Mouse (Mus musculus) hindbrain, embryonic 15.5 days (tissue): Measurements from ENCODE around the gene Efl1. TPM values are rescaled to one million over a fixed set of nuclear protein-coding genes. Genes with fewer than 3 reads are reported as not detected.
"Not testable (repeated sequence)": the region's sequence is repeated elsewhere in the genome, so short reads cannot be mapped to it uniquely, and the experiment has no call there.

Experiments used
- ATAC-seq: fragments of 200-750 bp; cut with Nextera tagmentation; 2 replicates; pipeline ENCODE4 v1.8.0; 2017; ENCODE audit warnings: low read depth, moderate number of reproducible peaks, moderate TSS enrichment; ENCODE audit not compliant: low FRiP score
- H3K27ac ChIP-seq: fragments of 300-500 bp; sonication (generic); replicated peaks from 2 replicates; pipeline ENCODE4 v1.5.1; 2015; ENCODE audit warnings: mild to moderate bottlenecking, inconsistent platforms
- H3K27me3 ChIP-seq: fragments of 300-500 bp; sonication (generic); 2 replicates; pipeline ENCODE4 v1.6.1; 2015; ENCODE audit warnings: control low read depth, inconsistent platforms
- H3K36me3 ChIP-seq: fragments of 300-500 bp; sonication (generic); 2 replicates; pipeline ENCODE4 v1.6.1; 2015; ENCODE audit warnings: control low read depth, inconsistent platforms
- H3K4me1 ChIP-seq: fragments of 300-500 bp; sonication (generic); replicated peaks from 2 replicates; pipeline ENCODE4 v1.6.1; 2015; ENCODE audit warnings: control low read depth, inconsistent platforms
- H3K4me2 ChIP-seq: fragments of 300-500 bp; sonication (generic); 2 replicates; pipeline ENCODE4 v1.6.1; 2015; ENCODE audit warnings: moderate library complexity, mild to moderate bottlenecking, inconsistent platforms
- H3K4me3 ChIP-seq: fragments of 300-500 bp; sonication (generic); 2 replicates; pipeline ENCODE4 v1.5.1; 2015; ENCODE audit warnings: mild to moderate bottlenecking, inconsistent platforms
- H3K9ac ChIP-seq: fragments of 300-500 bp; sonication (generic); 2 replicates; pipeline ENCODE4 v1.6.1; 2015; ENCODE audit warnings: inconsistent platforms
- H3K9me3 ChIP-seq: fragments of 300-500 bp; sonication (generic); 2 replicates; pipeline ENCODE4 v1.6.1; 2016; ENCODE audit warnings: control low read depth, inconsistent platforms
- WGBS: fragments of 180-500 bp; shearing (Covaris S2); methylation state at CpG from one replicate; pipeline ENCODE4 v1.1.7; 2015; 5-methylcytosine and 5-hydroxymethylcytosine counted together
- polyA plus RNA-seq: library from polyadenylated mRNA; unstranded; fragments of >200 nt; fragmentation: Nextera tagmentation; extraction: Ambion mirVana; gene quantifications from 2 replicates; pipeline ENCODE4 v1.2.1, GENCODE M21; 2015

Gene Efl1
- polyA plus RNA-seq, 1 experiment from 2014 or later, result 19.5 TPM

DNA sequence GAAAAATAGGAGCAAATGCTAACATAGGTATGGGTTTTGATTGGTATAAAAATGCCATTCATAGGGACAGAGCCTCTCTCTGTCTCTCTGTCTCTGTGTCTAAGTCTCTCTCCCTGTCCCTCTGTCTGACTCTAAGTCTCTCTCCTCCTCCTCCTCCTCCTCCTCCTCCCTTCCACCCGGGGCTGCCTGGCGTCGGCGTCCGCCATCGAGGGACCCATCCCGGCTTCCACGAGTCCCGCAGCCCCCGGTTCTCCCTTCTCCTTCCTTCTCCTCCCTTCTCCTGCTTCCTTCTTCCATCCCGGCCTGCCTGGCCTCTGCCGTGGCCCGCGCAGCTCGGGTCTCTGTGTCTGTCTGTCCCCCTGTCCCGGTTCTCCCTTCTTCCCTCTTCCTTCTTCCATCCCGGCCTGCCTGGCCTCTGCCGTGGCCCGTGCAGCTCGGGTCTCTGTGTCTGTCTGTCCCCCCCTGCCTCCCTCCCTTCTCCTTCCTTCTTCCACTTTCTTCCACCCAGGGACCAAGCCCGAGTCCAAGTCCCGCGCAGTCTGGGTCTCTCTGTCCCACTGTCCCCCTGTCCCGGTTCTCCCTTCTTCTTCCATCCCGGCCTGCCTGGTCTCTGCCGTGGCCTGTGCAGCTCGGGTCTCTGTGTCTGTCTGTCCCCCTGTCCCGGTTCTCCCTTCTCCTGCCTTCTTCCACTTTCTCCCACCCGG is 122.7 kb downstream of the Efl1 start:
- 82% methylated on average over 29 of the region's 29 CpGs for WGBS
- ATAC-seq, result peak; percentile 97
- H3K4me2 ChIP-seq, H3K27me3 ChIP-seq, H3K4me3 ChIP-seq, H3K36me3 ChIP-seq, H3K27ac ChIP-seq, H3K9ac ChIP-seq, H3K9me3 ChIP-seq: not testable (repeated sequence)
- H3K4me1 ChIP-seq, result peaks cover 20% of the 10 kb centered on the region

DNA sequence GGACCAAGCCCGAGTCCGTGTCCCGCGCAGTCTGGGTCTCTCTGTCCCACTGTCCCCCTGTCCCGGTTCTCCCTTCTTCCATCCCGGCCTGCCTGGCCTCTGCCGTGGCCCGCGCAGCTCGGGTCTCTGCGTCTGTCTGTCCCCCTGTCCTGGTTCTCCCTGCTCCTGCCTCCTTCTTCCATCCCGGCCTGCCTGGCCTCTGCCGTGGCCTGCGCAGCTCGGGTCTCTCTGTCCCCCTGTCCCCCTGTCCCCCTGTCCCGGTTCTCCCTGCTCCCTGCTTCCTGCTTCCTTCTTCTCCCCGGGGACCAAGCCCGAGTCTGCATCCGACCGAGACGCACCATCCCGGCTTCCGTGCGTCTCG is 123.2 kb downstream of the Efl1 start:
- not testable (repeated sequence) for H3K4me3 ChIP-seq, H3K27ac ChIP-seq, H3K9me3 ChIP-seq, H3K4me2 ChIP-seq, H3K27me3 ChIP-seq, ATAC-seq, H3K36me3 ChIP-seq, H3K9ac ChIP-seq
- 89% methylated on average over 25 of the region's 25 CpGs for WGBS
- peaks cover 20% of the 10 kb centered on the region for H3K4me1 ChIP-seq

DNA sequence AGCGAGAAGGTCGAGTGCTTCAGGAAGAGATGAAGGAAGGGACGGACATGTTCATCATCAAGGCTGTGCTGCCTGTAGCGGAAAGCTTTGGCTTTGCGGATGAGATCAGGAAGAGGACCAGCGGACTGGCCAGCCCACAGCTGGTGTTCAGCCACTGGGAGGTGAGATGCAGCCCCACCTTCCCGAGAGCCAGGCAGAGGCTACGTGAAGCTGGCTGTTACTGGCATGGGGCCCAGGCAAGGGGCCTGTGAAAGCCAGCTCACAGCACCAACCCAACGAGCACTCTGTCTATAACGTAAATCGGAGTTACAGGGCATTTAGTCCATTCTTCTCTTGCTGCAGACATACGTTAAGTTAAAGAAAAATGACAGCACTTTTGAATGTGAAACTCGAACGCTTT is 124.1 kb downstream of the Efl1 start:
- 55% methylated on average over 14 of the region's 14 CpGs for WGBS
- H3K27ac ChIP-seq, result no peak overlapping the region
- no peak for ATAC-seq

DNA sequence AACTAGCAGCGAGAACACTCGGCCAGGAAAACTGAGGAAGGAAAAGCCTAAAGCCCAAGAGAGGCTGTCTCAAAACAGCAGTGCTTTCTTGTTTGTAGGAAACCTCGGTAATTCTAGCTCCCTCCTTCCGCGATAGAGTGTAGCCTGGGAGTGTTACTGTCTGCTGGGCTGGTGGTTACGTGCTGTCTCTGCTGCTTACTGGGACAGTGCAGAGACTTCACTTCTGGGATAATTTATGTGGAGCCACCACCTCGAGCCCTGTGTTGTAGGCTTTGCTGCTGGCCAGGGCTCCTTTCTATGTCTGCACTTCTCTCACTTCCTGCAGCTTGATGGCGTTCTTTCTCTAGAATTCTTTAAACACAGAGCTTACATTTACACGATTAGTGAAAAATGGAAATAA is 124.7 kb downstream of the Efl1 start:
- peaks cover 20% of the 10 kb centered on the region for H3K4me1 ChIP-seq
- no peaks in the 10 kb centered on the region for H3K36me3 ChIP-seq
- no peaks in the 10 kb centered on the region for H3K9me3 ChIP-seq
- WGBS, result 67% methylated on average over 9 of the region's 9 CpGs
- no peak overlapping the region for H3K4me2 ChIP-seq
- H3K27ac ChIP-seq, result no peak overlapping the region
- ATAC-seq, result no peak
- no peak overlapping the region for H3K9ac ChIP-seq
- no peak overlapping the region for H3K4me3 ChIP-seq
- no peaks in the 10 kb centered on the region for H3K27me3 ChIP-seq

More for the DNA sequence above, 124.1 kb downstream of the Efl1 start:
- H3K36me3 ChIP-seq, result no peaks in the 10 kb centered on the region
- H3K27me3 ChIP-seq, result no peaks in the 10 kb centered on the region
- H3K4me2 ChIP-seq, result no peak overlapping the region
- no peak overlapping the region for H3K4me3 ChIP-seq
- no peaks in the 10 kb centered on the region for H3K9me3 ChIP-seq
- H3K4me1 ChIP-seq, result peaks cover 20% of the 10 kb centered on the region
- H3K9ac ChIP-seq, result no peak overlapping the region

DNA sequence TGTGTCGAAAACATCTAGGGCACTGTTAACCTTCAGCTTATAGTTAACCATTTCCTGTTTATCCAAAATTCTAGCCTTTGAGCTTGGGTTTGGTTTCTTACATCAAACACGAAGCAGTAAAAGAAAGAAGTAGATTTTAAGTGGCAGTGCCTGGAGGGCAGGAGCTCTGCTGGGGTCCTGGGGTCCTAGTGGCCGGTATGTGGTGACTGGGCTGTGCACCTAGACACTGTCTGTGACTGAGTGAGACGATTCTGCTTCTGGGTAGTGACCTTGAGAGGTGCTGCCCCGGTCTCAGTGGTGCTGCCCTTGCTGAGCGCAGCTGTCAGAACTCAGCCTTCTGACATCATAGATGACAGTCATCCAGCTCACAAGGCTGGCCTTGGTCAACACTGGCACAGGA is 125.5 kb downstream of the Efl1 start:
- Histone ChIP-seq H3K4me1 (peaks cover 20% of the 10 kb centered on the region), H3K9ac (no peak overlapping the region), H3K27me3 (no peaks in the 10 kb centered on the region), H3K9me3 (no peaks in the 10 kb centered on the region), H3K36me3 (no peaks in the 10 kb centered on the region), H3K27ac (no peak overlapping the region), H3K4me2 (no peak overlapping the region), H3K4me3 (no peak overlapping the region)
- ATAC-seq, result no peak
- 91% methylated on average over 6 of the region's 6 CpGs for WGBS

DNA sequence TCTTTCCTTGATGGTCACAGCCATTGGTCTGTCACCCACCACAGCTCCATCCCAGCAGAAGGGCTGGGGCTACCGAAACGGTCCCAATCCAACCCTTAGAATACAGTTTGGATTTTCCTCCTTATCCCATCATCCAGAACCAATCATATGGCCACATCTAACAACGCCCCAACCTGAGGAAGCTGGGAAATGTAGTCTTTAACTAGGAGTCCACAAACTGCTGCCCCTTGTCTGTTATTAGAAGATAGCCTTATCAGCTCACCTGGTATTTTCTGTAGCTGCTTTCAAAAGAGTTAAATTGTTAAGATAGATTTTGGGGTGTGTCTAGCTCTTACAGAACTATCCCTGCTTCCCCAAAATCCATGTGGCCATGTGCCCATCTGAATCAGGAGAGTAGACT is 126.7 kb downstream of the Efl1 start:
- no peak overlapping the region for H3K9ac ChIP-seq
- H3K4me1 ChIP-seq, result peaks cover 16% of the 10 kb centered on the region
- no peaks in the 10 kb centered on the region for H3K9me3 ChIP-seq
- H3K36me3 ChIP-seq, result no peaks in the 10 kb centered on the region
- WGBS, result 87% methylated on average over 3 of the region's 3 CpGs
- H3K4me3 ChIP-seq, result no peak overlapping the region
- H3K4me2 ChIP-seq, result no peak overlapping the region
- no peak overlapping the region for H3K27ac ChIP-seq
- no peaks in the 10 kb centered on the region for H3K27me3 ChIP-seq
- ATAC-seq, result no peak

DNA sequence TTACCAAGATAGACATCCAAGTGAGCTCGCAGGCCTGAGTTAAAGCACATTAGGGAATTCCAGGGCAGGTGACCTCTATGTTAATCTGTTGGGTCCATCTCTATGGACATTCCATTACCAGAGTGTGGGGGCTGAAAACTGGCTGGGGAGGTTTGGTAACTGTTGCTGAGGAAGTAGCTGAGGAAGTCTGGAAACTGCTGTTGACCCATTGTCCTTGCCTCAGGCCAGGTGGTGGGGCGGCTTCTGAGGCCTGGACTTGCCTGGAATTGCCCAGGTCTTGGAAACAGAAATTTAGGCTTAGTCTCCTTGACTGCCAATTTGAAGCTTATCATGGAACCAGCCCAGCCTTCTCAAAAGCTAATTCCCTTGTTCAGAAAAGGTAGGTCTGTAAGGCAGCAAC is 134.7 kb downstream of the Efl1 start:
- Histone ChIP-seq H3K4me2 (no peak overlapping the region), H3K9ac (no peak overlapping the region), H3K27ac (no peak overlapping the region), H3K36me3 (no peaks in the 10 kb centered on the region), H3K4me1 (no peaks in the 10 kb centered on the region), H3K27me3 (no peaks in the 10 kb centered on the region), H3K4me3 (no peak overlapping the region), H3K9me3 (no peaks in the 10 kb centered on the region)
- ATAC-seq, result no peak
- 93% methylated on average over 2 of the region's 2 CpGs for WGBS

DNA sequence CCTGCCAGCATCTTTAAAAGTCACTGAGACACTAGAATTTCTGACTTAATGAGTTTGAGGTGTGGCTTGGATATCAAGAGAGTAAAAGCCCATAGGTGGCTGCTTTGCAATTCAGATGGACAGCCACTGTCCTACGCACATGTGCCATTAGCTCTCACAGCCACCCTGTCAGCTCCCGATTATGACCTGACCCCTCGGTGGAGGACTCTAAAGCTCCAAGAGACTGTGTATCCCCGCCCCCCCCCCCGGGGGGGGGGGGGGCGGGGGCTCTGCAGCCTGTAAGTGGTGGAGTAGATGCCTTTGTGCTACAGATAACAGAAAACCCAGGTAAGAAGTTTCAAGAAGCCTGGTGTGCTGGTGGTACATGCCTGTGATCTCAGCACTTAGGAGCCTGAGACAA is 135.3 kb downstream of the Efl1 start:
- no peak overlapping the region for H3K27ac ChIP-seq
- no peak for ATAC-seq

DNA sequence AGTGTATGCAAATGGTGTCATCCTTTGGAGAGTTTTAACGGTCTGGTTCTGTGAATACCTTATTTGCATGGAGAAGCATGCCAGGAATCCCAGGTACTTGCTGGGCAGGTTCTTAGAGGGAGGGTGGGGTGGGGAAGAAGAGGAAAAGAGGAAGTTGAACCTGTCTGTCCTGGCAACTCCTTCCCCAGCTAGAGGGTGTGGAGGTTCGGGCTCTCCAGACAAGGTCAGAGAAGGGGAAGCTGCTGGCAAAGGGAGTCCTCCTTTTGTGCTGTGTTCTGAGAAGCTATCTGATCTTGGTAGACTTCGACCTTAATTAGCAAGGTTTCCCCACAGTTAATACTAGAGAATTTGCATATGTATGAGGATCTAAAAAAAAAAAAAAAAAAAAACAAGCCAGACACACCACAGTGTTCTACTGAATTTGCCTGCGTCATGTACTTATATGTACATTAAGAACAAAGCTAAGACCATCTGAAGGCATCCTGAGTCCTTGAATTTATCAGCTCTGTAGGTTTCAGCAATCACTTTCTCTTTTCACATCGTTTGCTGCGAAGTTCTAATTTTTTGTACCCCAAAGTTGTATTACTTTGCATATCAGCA is 137.0 kb downstream of the Efl1 start:
- H3K4me1 ChIP-seq, result no peaks in the 10 kb centered on the region
- no peak overlapping the region for H3K4me2 ChIP-seq
- H3K36me3 ChIP-seq, result no peaks in the 10 kb centered on the region
- ATAC-seq, result no peak
- H3K9me3 ChIP-seq, result no peaks in the 10 kb centered on the region
- no peaks in the 10 kb centered on the region for H3K27me3 ChIP-seq
- H3K27ac ChIP-seq, result no peak overlapping the region
- H3K4me3 ChIP-seq, result no peak overlapping the region
- 57% methylated on average over 6 of the region's 6 CpGs for WGBS
- H3K9ac ChIP-seq, result no peak overlapping the region

More for the DNA sequence above, 135.3 kb downstream of the Efl1 start:
- Histone ChIP-seq H3K4me1 (no peaks in the 10 kb centered on the region), H3K9me3 (no peaks in the 10 kb centered on the region), H3K4me2 (no peak overlapping the region), H3K27me3 (no peaks in the 10 kb centered on the region), H3K36me3 (no peaks in the 10 kb centered on the region), H3K4me3 (no peak overlapping the region), H3K9ac (no peak overlapping the region)
- 66% methylated on average over 3 of the region's 6 CpGs for WGBS

DNA sequence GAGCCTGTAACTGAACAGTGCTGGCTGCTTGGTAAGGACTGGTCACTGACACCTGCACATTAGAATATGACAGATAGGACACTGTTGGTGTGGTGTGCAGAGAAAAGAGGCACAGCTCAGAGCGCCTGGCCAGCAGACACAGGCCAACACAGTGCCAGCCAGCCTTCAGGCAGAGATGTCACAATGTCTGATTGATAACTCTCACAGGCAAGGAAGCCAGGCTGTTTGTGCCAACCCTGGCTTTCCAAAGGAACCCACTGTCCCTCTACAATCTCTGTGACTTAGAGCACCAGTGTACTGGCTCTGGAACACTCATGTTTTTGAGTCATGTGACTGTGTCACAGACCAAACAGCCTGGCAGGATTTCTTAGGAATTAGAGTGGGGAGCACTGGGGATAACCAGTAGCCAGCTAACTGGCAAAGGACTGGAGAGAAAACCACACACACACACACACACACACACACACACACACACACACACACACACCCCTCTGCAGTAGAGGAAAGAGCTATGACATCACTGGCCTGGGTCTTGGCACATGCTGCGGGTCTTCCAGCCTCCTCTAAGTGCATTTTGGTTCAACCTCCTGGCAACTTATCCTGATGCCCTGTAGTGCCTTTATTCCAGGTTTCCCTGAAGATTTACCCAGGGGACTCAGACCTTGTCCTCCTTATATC is 137.7 kb downstream of the Efl1 start:
- H3K27me3 ChIP-seq, result no peaks in the 10 kb centered on the region
- no peaks in the 10 kb centered on the region for H3K9me3 ChIP-seq
- H3K4me3 ChIP-seq, result no peak overlapping the region
- H3K4me1 ChIP-seq, result no peaks in the 10 kb centered on the region
- no peak overlapping the region for H3K27ac ChIP-seq
- H3K9ac ChIP-seq, result no peak overlapping the region
- H3K4me2 ChIP-seq, result no peak overlapping the region
- no peaks in the 10 kb centered on the region for H3K36me3 ChIP-seq
- peak; percentile 88 for ATAC-seq
- 66% methylated on average over 2 of the region's 2 CpGs for WGBS

DNA sequence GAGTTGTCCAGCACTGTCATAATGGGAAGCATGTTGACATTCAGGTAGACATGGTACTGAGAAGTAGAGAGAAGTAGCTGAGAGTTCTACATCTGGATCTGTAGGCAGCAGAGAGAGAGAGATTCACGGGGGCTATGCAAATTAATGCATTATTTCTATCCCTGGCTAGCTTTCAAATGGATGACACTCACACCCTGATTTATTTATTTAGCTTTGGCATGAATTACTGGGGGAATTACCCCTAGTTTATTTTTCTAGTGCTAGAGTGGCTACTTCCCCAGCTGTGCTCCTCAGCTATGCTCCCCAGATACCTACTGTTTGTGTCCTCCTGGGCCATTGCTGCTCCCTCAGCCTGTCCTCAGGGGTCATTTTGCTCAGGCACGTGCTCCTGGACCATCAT is 144.2 kb downstream of the Efl1 start:
- ATAC-seq, result no peak
- 48% methylated on average over 2 of the region's 2 CpGs for WGBS
- no peaks in the 10 kb centered on the region for H3K36me3 ChIP-seq

DNA sequence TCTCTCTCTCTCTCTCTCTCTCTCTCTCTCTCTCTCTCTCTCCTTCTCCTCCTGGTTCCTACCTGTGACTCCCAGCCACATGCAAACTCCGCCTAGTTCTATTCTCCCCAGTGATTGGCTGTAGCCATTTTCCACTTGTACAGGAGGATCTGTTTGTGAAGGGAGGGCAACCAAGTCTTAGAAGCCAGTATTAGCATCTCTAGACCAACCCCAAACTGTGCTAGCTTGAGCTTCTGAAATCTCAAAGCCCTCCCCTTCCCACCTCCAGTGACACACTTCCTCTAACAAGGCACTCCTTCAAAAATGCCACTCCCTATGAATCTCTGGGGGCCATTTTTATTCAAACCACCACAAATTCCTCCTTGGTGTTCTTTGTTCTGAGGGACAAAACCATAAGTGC is 144.7 kb downstream of the Efl1 start:
- Histone ChIP-seq H3K9me3 (no peaks in the 10 kb centered on the region), H3K27me3 (no peaks in the 10 kb centered on the region), H3K4me3 (no peak overlapping the region), H3K9ac (no peak overlapping the region), H3K4me2 (no peak overlapping the region), H3K4me1 (no peaks in the 10 kb centered on the region), H3K27ac (no peak overlapping the region), H3K36me3 (no peaks in the 10 kb centered on the region)
- WGBS, result 96% methylated on average over 1 of the region's 1 CpGs
- ATAC-seq, result no peak

More for the DNA sequence above, 144.2 kb downstream of the Efl1 start:
- Histone ChIP-seq H3K4me1 (no peaks in the 10 kb centered on the region), H3K9me3 (no peaks in the 10 kb centered on the region), H3K27ac (no peak overlapping the region), H3K4me2 (no peak overlapping the region), H3K4me3 (no peak overlapping the region), H3K9ac (no peak overlapping the region), H3K27me3 (no peaks in the 10 kb centered on the region)
